Mouse (Mus musculus): Measurements from ENCODE around the gene Kdsr. TPM values are rescaled to one million over a fixed set of nuclear protein-coding genes. Genes with fewer than 3 reads are reported as not detected.

Kdsr gene
- 1 to 10 TPM; 3.6 to 8.0 TPM for total RNA-seq (2021)
- long read RNA-seq, experiment 1, full-length matches to known transcripts: 4 of 4 reads
- long read RNA-seq, experiment 1, partial matches to known transcripts: 0 of 4 reads
- long read RNA-seq, experiment 1, other reads (novel, unspliced or antisense): 0 of 4 reads
- long read RNA-seq, experiment 2, full-length matches to known transcripts: 4 of 8 reads
- long read RNA-seq, experiment 2, partial matches to known transcripts: 3 of 8 reads
- long read RNA-seq, experiment 2, other reads (novel, unspliced or antisense): 1 of 8 reads

GRCm38 (mm10) chr1:106759572-106760435 lies at the start of gene Kdsr:
Gene Kdsr (minus strand): TSS chr1:106759727.
- peak; percentile 96 for DNase-seq (ENCODE audit: low spot score)

GRCm38 (mm10) chr1:106799931-106800330 lies 40.4 kb upstream of the Kdsr start:
- no peak for DNase-seq (ENCODE audit: low spot score)

GRCm38 (mm10) chr1:106799406-106799805 lies 39.9 kb upstream of the Kdsr start:
- DNase-seq (ENCODE audit: low spot score): no peak

- DNase-seq (ENCODE audit: low spot score): no peak
Measured at GRCm38 (mm10) chr1:106796987-106797779, 37.7 kb upstream of the Kdsr start.

GRCm38 (mm10) chr1:106796542-106796924 lies 37.0 kb upstream of the Kdsr start, which contains the start of gene Vps4b:
Gene Vps4b (minus strand): TSS chr1:106796728.
- peak; percentile 95 for DNase-seq (ENCODE audit: low spot score)

GRCm38 (mm10) chr1:106795634-106796541 lies 36.4 kb upstream of the Kdsr start:
- peak; percentile 26 for DNase-seq (ENCODE audit: low spot score)

- no peak for DNase-seq (ENCODE audit: low spot score)
Measured at GRCm38 (mm10) chr1:106774896-106775295, 15.4 kb upstream of the Kdsr start.

- no peak for DNase-seq (ENCODE audit: low spot score)
Measured at GRCm38 (mm10) chr1:106774092-106774491, 14.6 kb upstream of the Kdsr start.

- no peak for DNase-seq (ENCODE audit: low spot score)
Measured at GRCm38 (mm10) chr1:106768773-106769172, 9.2 kb upstream of the Kdsr start.

- DNase-seq (ENCODE audit: low spot score): no peak
Measured at GRCm38 (mm10) chr1:106765771-106766170, 6.2 kb upstream of the Kdsr start.

GRCm38 (mm10) chr1:106764846-106765245 lies 5.3 kb upstream of the Kdsr start:
- DNase-seq (ENCODE audit: low spot score): no peak

GRCm38 (mm10) chr1:106764281-106764680 lies 4.8 kb upstream of the Kdsr start:
- no peak for DNase-seq (ENCODE audit: low spot score)

GRCm38 (mm10) chr1:106760750-106761149 lies 1.2 kb upstream of the Kdsr start:
- no peak for DNase-seq (ENCODE audit: low spot score)

GRCm38 (mm10) chr1:106758734-106759571 lies 574 bp downstream of the Kdsr start:
- DNase-seq (ENCODE audit: low spot score): peak; percentile 23

GRCm38 (mm10) chr1:106756633-106757032 lies 2.9 kb downstream of the Kdsr start:
- DNase-seq (ENCODE audit: low spot score): no peak

- no peak for DNase-seq (ENCODE audit: low spot score)
Measured at GRCm38 (mm10) chr1:106752013-106752412, 7.5 kb downstream of the Kdsr start.

GRCm38 (mm10) chr1:106750656-106751055 lies 8.9 kb downstream of the Kdsr start:
- DNase-seq (ENCODE audit: low spot score): no peak

GRCm38 (mm10) chr1:106748555-106749315 lies 10.8 kb downstream of the Kdsr start:
- DNase-seq (ENCODE audit: low spot score): no peak

- no peak for DNase-seq (ENCODE audit: low spot score)
Measured at GRCm38 (mm10) chr1:106742980-106743379, 16.5 kb downstream of the Kdsr start.

Data from gastrocnemius, adult 18-20 months (tissue).